Mouse (Mus musculus) heart, embryonic 16.5 days (tissue): ENCODE measurements at regions not wholly inside any gene's neighbourhood (a gene's known extent, or its start where the extent isn't known, plus 50 kb on each side); places are given as distances from the start of the nearest gene placed in this dataset.

Experiments
- ATAC-seq: fragments of 200-750 bp; cut with Nextera tagmentation; replicated peaks from 2 replicates; pipeline ENCODE4 v1.8.0; 2017; ENCODE audit warnings: moderate number of reproducible peaks; ENCODE audit not compliant: insufficient read depth, low FRiP score; ENCODE audit errors: extremely low read depth
- H3K27ac ChIP-seq: fragments of 300-500 bp; sonication (generic); 2 replicates; pipeline ENCODE4 v1.5.1; 2014; ENCODE audit warnings: mild to moderate bottlenecking, low read length, control low read depth, moderate library complexity
- H3K27me3 ChIP-seq: fragments of 300-500 bp; sonication (generic); 2 replicates; pipeline ENCODE4 v1.6.1; 2014; ENCODE audit warnings: low read length, mixed read lengths; ENCODE audit not compliant: control insufficient read depth, insufficient read depth
- H3K36me3 ChIP-seq: fragments of 300-500 bp; sonication (generic); 2 replicates; pipeline ENCODE4 v1.6.1; 2014; ENCODE audit not compliant: control insufficient read depth, insufficient read depth
- H3K4me1 ChIP-seq: fragments of 300-500 bp; sonication (generic); 2 replicates; pipeline ENCODE4 v1.6.1; 2014; ENCODE audit warnings: low read length, mixed read lengths; ENCODE audit not compliant: control insufficient read depth, insufficient read depth
- H3K4me2 ChIP-seq: fragments of 300-500 bp; sonication (generic); 2 replicates; pipeline ENCODE4 v1.6.1; 2014; ENCODE audit warnings: low read depth, mild to moderate bottlenecking, control low read depth, low read length
- H3K4me3 ChIP-seq: fragments of 300-500 bp; sonication (generic); 2 replicates; pipeline ENCODE4 v1.5.1; 2014; ENCODE audit warnings: mild to moderate bottlenecking, control low read depth, low read length
- H3K9ac ChIP-seq: fragments of 300-500 bp; sonication (generic); 2 replicates; pipeline ENCODE4 v1.6.1; 2014; ENCODE audit warnings: low read length, control low read depth
- H3K9me3 ChIP-seq: fragments of 300-500 bp; sonication (generic); replicated peaks from 2 replicates; pipeline ENCODE4 v1.6.1; 2016; ENCODE audit warnings: low read length; ENCODE audit not compliant: control insufficient read depth
- WGBS: fragments of 180-500 bp; shearing (Covaris S2); extraction: QIAGEN DNeasy Blood & Tissue Kit; methylation state at CpG from one replicate; pipeline ENCODE4 v1.1.7; 2014; 5-methylcytosine and 5-hydroxymethylcytosine counted together

GRCm38 (mm10) chr9:47265946-47266490, 264.0 kb upstream of the Cadm1 start:
- Histone ChIP-seq H3K27ac (peak overlapping the region; percentile 52), H3K4me3 (no peak overlapping the region), H3K36me3 (no peaks in the 10 kb centered on the region), H3K9ac (peak overlapping the region; percentile 41; the same call in 1 of the 2 replicates), H3K4me1 (peaks cover 9% of the 10 kb centered on the region), H3K4me2 (no peak overlapping the region), H3K27me3 (peaks cover 7% of the 10 kb centered on the region), H3K9me3 (no peaks in the 10 kb centered on the region)
- WGBS = 30% methylated on average over 9 of the region's 9 CpGs
- peak; percentile 94 for ATAC-seq

- Histone ChIP-seq H3K4me2 (no peak overlapping the region), H3K9me3 (no peaks in the 10 kb centered on the region), H3K27ac (peak overlapping the region; percentile 55; the same call in 1 of the 2 replicates), H3K4me3 (no peak overlapping the region), H3K4me1 (peaks cover 7% of the 10 kb centered on the region; the same call in 1 of the 2 replicates), H3K27me3 (peaks cover 2% of the 10 kb centered on the region; the same call in 1 of the 2 replicates), H3K9ac (no peak overlapping the region), H3K36me3 (no peaks in the 10 kb centered on the region)
- ATAC-seq = peak; percentile 80
- WGBS = 23% methylated on average over 12 of the region's 12 CpGs
Measured at GRCm38 (mm10) chr9:47276303-47277005, 253.5 kb upstream of the Cadm1 start.

- no peak overlapping the region for H3K4me3 ChIP-seq
- H3K27me3 ChIP-seq = peaks cover 2% of the 10 kb centered on the region; the same call in 1 of the 2 replicates
- ATAC-seq = no peak
- H3K36me3 ChIP-seq = no peaks in the 10 kb centered on the region
- H3K27ac ChIP-seq = no peak overlapping the region
- H3K9ac ChIP-seq = no peak overlapping the region
- 60% methylated on average over 6 of the region's 6 CpGs for WGBS
- H3K4me1 ChIP-seq = peaks cover 7% of the 10 kb centered on the region; the same call in 1 of the 2 replicates
- H3K4me2 ChIP-seq = no peak overlapping the region
- no peaks in the 10 kb centered on the region for H3K9me3 ChIP-seq
Measured at GRCm38 (mm10) chr9:47279410-47279809, 250.6 kb upstream of the Cadm1 start.

GRCm38 (mm10) chr9:47280146-47280545, 249.8 kb upstream of the Cadm1 start:
- peaks cover 7% of the 10 kb centered on the region; the same call in 1 of the 2 replicates for H3K4me1 ChIP-seq
- 58% methylated on average over 7 of the region's 7 CpGs for WGBS
- ATAC-seq = no peak

GRCm38 (mm10) chr9:47280598-47280997, 249.4 kb upstream of the Cadm1 start:
- WGBS = 67% methylated on average over 8 of the region's 8 CpGs
- H3K27ac ChIP-seq = no peak overlapping the region
- no peak for ATAC-seq

More at GRCm38 (mm10) chr9:47280146-47280545, 249.8 kb upstream of the Cadm1 start:
- no peak overlapping the region for H3K4me3 ChIP-seq
- no peak overlapping the region for H3K4me2 ChIP-seq
- no peak overlapping the region for H3K9ac ChIP-seq
- H3K36me3 ChIP-seq = no peaks in the 10 kb centered on the region
- H3K27me3 ChIP-seq = peaks cover 2% of the 10 kb centered on the region; the same call in 1 of the 2 replicates
- H3K9me3 ChIP-seq = no peaks in the 10 kb centered on the region
- H3K27ac ChIP-seq = no peak overlapping the region

GRCm38 (mm10) chr9:47283746-47284455, 246.1 kb upstream of the Cadm1 start:
- 65% methylated on average over 4 of the region's 4 CpGs for WGBS
- Histone ChIP-seq H3K36me3 (no peaks in the 10 kb centered on the region), H3K27me3 (no peaks in the 10 kb centered on the region), H3K4me1 (no peaks in the 10 kb centered on the region), H3K4me3 (no peak overlapping the region), H3K9ac (no peak overlapping the region), H3K4me2 (no peak overlapping the region), H3K27ac (no peak overlapping the region), H3K9me3 (no peaks in the 10 kb centered on the region)
- ATAC-seq = no peak

More at GRCm38 (mm10) chr9:47280598-47280997, 249.4 kb upstream of the Cadm1 start:
- Histone ChIP-seq H3K27me3 (no peaks in the 10 kb centered on the region; the same call in 1 of the 2 replicates), H3K4me3 (no peak overlapping the region), H3K4me2 (no peak overlapping the region), H3K9me3 (no peaks in the 10 kb centered on the region), H3K4me1 (peaks cover 7% of the 10 kb centered on the region; the same call in 1 of the 2 replicates), H3K36me3 (no peaks in the 10 kb centered on the region), H3K9ac (no peak overlapping the region)

GRCm38 (mm10) chr9:47286930-47287722, 242.8 kb upstream of the Cadm1 start:
- Histone ChIP-seq H3K4me3 (no peak overlapping the region), H3K4me2 (no peak overlapping the region), H3K9ac (no peak overlapping the region), H3K4me1 (no peaks in the 10 kb centered on the region), H3K9me3 (no peaks in the 10 kb centered on the region), H3K27me3 (no peaks in the 10 kb centered on the region), H3K36me3 (no peaks in the 10 kb centered on the region), H3K27ac (no peak overlapping the region)
- ATAC-seq = no peak
- WGBS = 64% methylated on average over 9 of the region's 9 CpGs

GRCm38 (mm10) chr9:47288587-47289199, 241.3 kb upstream of the Cadm1 start:
- Histone ChIP-seq H3K4me2 (no peak overlapping the region), H3K9ac (no peak overlapping the region), H3K4me1 (no peaks in the 10 kb centered on the region), H3K27ac (no peak overlapping the region), H3K27me3 (no peaks in the 10 kb centered on the region), H3K4me3 (no peak overlapping the region), H3K9me3 (no peaks in the 10 kb centered on the region), H3K36me3 (no peaks in the 10 kb centered on the region)
- WGBS = 59% methylated on average over 7 of the region's 7 CpGs
- no peak for ATAC-seq
